ENCODE assay signal across 16 mouse cellular contexts in genomic region chr2:44561789-44562188, GRCm38 (mm10).
"Had no signal": no experiment of that assay in that cellular context is flagged by ENCODE, and none has a peak within 500 bp of the region (broad histone marks: within the 10 kb centered on the region; RNA-seq: fewer than 3 reads in every experiment).

No protein-coding gene starts in this region.

- H3K36me3 ChIP-seq: neural tube, embryonic 12.5 days; neural tube, embryonic 13.5 days; neural tube, embryonic 15.5 days; stomach, embryonic 15.5 days had no signal

- H3K9ac ChIP-seq: neural tube, embryonic 12.5 days; neural tube, embryonic 13.5 days; neural tube, embryonic 15.5 days; stomach, embryonic 15.5 days had no signal

- DNase-seq: retina, postnatal 1 day; right cerebral cortex, postnatal 14 days; right cerebral cortex, postnatal 25 days; right cerebral cortex, postnatal 4 days; spleen, adult 18-20 months; thymus, adult 18-20 months; thymus, adult 2 months; thymus, postnatal 14 days; thymus, postnatal 25 days; thymus, postnatal 36 days; thymus, postnatal 4 days had no signal

- H3K4me3 ChIP-seq: neural tube, embryonic 12.5 days; neural tube, embryonic 13.5 days; neural tube, embryonic 15.5 days; stomach, embryonic 15.5 days had no signal

- H3K27ac ChIP-seq: neural tube, embryonic 12.5 days; neural tube, embryonic 13.5 days; neural tube, embryonic 15.5 days; stomach, embryonic 15.5 days; stomach, postnatal 0 days had no signal

- H3K27me3 ChIP-seq: neural tube, embryonic 12.5 days; stomach, embryonic 15.5 days had no signal
